Mouse (Mus musculus) intestine, postnatal 0 days (tissue): ENCODE measurements around the gene Kitl. TPM values are rescaled to one million over a fixed set of nuclear protein-coding genes. Genes with fewer than 3 reads are reported as not detected.
A peak's percentile ranks its signal among the peaks of the same experiment; 100 is the strongest.

ENCODE experiments used
- ATAC-seq: fragments of 200-750 bp; cut with Nextera tagmentation; 2 replicates; pipeline ENCODE4 v1.8.0; 2017; ENCODE audit warnings: mild to moderate bottlenecking, moderate TSS enrichment, moderate library complexity
- H3K27ac ChIP-seq: fragments of 300-500 bp; sonication (generic); 2 replicates; pipeline ENCODE4 v1.5.1; 2014; ENCODE audit warnings: mild to moderate bottlenecking, low read depth, low read length, moderate library complexity
- H3K27me3 ChIP-seq: fragments of 300-500 bp; sonication (generic); replicated peaks from 2 replicates; pipeline ENCODE4 v1.6.1; 2014; ENCODE audit warnings: low read length, mixed read lengths; ENCODE audit not compliant: control insufficient read depth, insufficient read depth
- H3K36me3 ChIP-seq: fragments of 300-500 bp; sonication (generic); 2 replicates; pipeline ENCODE4 v1.6.1; 2014; ENCODE audit warnings: mild to moderate bottlenecking, moderate library complexity; ENCODE audit not compliant: control insufficient read depth, insufficient read depth
- H3K4me1 ChIP-seq: fragments of 300-500 bp; sonication (generic); replicated peaks from 2 replicates; pipeline ENCODE4 v1.6.1; 2014; ENCODE audit warnings: antibody characterized with exemption, low read length, mixed read lengths; ENCODE audit not compliant: control insufficient read depth, insufficient read depth
- H3K4me2 ChIP-seq: fragments of 300-500 bp; sonication (generic); replicated peaks from 2 replicates; pipeline ENCODE4 v1.6.1; 2014; ENCODE audit warnings: low read depth, mild to moderate bottlenecking, moderate library complexity
- H3K4me3 ChIP-seq: fragments of 300-500 bp; sonication (generic); 2 replicates; pipeline ENCODE4 v1.5.1; 2014; ENCODE audit warnings: low read depth, low read length
- H3K9ac ChIP-seq: fragments of 300-500 bp; sonication (generic); 2 replicates; pipeline ENCODE4 v1.6.1; 2014; ENCODE audit warnings: mild to moderate bottlenecking, low read depth, low read length
- H3K9me3 ChIP-seq: fragments of 300-500 bp; sonication (generic); 2 replicates; pipeline ENCODE4 v1.6.1; 2016; ENCODE audit warnings: mixed run types; ENCODE audit not compliant: control insufficient read depth
- CTCF ChIP-seq: sonication (generic); IDR thresholded peaks from 2 replicates; pipeline ENCODE4 v1.5.1; 2016; ENCODE audit warnings: low read depth, mild to moderate bottlenecking, control low read depth, antibody characterized with exemption, moderate library complexity
- WGBS: fragments of 180-500 bp; shearing (Covaris S2); extraction: QIAGEN DNeasy Blood & Tissue Kit; methylation state at CpG from one replicate; pipeline ENCODE4 v1.1.7; 2014; 5-methylcytosine and 5-hydroxymethylcytosine counted together
- polyA plus RNA-seq: library from polyadenylated mRNA; unstranded; fragments of >200 nt; fragmentation: Nextera tagmentation; extraction: Ambion mirVana; gene quantifications from 2 replicates; pipeline ENCODE4 v1.2.1, GENCODE M21; 2015

Gene Kitl
- polyA plus RNA-seq, 1 experiment from 2014 or later = 15.8 TPM

DNA sequence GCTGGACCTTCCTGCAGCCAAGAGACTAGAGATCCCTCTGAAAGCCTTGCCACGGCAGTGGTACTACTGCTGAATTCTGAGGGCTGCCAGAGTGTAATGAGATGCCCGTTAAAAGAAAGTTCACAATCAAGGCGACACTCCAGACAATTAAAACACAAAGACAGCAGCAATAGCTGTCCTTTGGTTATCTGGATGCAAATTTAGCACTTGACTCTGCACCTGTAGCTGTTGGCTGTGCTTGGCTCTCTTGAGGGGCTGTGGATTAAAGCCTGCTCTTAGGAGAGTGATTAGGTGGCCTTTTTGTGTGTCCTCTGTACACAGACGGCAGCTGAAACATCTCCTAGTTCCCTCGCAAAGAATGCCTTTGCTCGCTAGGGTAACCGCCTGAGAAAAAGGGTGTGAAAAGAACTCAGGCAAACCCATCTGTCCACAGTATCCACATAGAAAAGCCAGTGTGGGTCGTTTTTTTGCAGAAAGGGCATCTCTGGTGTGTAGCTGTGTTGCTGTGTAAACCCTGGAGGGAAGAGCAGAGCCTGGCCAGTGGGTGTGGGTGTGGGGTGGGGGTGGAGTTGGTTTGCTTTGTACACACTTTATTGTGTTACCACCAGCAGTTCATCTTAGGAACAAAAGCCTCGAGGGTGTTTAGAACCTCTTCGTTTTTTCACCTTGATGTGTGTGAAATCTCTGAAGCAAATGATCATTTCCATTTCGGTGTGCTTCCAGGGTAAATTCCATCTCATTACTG lies 6.8 kb downstream of the Kitl start:
- Histone ChIP-seq H3K9me3 (no peaks in the 10 kb centered on the region), H3K27me3 (no peaks in the 10 kb centered on the region), H3K9ac (no peak overlapping the region), H3K27ac (no peak overlapping the region), H3K4me3 (no peak overlapping the region), H3K36me3 (peaks cover 22% of the 10 kb centered on the region), H3K4me1 (peaks cover 8% of the 10 kb centered on the region; the same call in 1 of the 2 replicates), H3K4me2 (no peak overlapping the region)
- no peak for ATAC-seq
- no peak for TF ChIP-seq CTCF
- 77% methylated on average over 11 of the region's 11 CpGs for WGBS

DNA sequence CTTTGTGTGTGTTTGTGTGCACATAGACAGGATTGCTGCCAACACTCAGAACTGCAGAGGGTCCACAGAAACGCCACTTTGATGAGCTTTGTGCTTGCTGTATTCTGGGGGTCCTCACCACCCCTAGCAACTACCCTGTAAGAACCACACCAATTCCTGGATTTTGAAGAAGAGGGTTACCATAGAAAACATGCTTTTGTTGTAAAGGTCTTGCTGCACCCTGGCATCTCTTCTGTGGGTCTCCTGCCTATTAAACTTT lies 7.3 kb downstream of the Kitl start:
- H3K36me3 ChIP-seq = peaks cover 22% of the 10 kb centered on the region
- H3K27ac ChIP-seq = no peak overlapping the region
- H3K4me2 ChIP-seq = no peak overlapping the region
- ATAC-seq = no peak
- no peaks in the 10 kb centered on the region for H3K9me3 ChIP-seq
- 80% methylated on average over 1 of the region's 1 CpGs for WGBS
- TF ChIP-seq CTCF = no peak
- H3K9ac ChIP-seq = no peak overlapping the region
- H3K27me3 ChIP-seq = no peaks in the 10 kb centered on the region
- H3K4me1 ChIP-seq = 0 out of 2 replicates have a peak, but pooled peaks cover 8% of the 10 kb centered on the region
- H3K4me3 ChIP-seq = no peak overlapping the region

DNA sequence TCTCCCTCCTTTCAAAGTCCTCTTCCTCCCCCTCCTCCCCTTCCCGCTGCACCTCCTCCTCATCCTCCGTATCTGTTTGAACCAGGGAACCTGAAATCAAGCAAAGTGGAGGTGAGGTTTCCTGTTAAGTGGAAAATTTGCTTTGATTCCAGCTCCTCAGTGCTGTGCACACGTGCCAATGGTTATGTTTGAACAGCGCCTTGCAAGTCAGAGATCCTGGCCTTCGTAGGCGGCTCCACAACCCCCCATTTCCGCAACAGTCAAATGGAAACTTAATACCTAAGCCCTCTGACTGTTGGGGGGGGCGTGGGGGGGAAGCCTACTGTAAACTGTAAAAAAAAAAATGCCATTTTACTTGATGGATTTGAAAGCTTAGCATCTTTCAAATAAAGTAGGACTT lies 10.2 kb downstream of the Kitl start:
- no peaks in the 10 kb centered on the region for H3K27me3 ChIP-seq
- no peak for TF ChIP-seq CTCF
- no peak overlapping the region for H3K4me3 ChIP-seq
- H3K9me3 ChIP-seq = no peaks in the 10 kb centered on the region
- peaks cover 22% of the 10 kb centered on the region for H3K36me3 ChIP-seq
- H3K9ac ChIP-seq = no peak overlapping the region
- ATAC-seq = no peak
- no peak overlapping the region for H3K27ac ChIP-seq
- WGBS = 70% methylated on average over 8 of the region's 8 CpGs
- H3K4me2 ChIP-seq = no peak overlapping the region
- H3K4me1 ChIP-seq = no peaks in the 10 kb centered on the region

DNA sequence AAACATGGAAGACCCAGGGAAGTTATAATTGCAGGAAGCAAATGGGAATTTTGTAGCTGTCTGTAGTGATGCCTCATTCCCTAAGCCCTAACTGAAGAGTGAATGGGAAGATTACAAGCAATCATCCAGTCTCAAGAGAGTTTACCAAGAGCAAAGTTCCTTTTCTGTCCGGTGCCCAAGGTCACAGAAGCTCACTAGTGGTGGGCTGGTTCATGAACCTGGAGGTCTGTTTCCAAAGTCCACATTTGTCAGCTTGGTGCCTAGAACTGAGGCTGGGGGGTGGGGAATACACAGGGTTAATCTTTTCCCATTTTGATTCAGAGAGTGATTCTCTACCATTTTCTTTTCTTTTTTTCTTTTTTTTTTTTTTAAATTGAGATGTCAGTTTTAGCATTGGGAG lies 11.3 kb downstream of the Kitl start:
- Histone ChIP-seq H3K27me3 (no peaks in the 10 kb centered on the region), H3K4me2 (no peak overlapping the region), H3K36me3 (peaks cover 18% of the 10 kb centered on the region), H3K4me3 (no peak overlapping the region), H3K27ac (no peak overlapping the region), H3K9ac (no peak overlapping the region), H3K4me1 (no peaks in the 10 kb centered on the region), H3K9me3 (no peaks in the 10 kb centered on the region)
- no peak for TF ChIP-seq CTCF
- 36% methylated on average over 1 of the region's 1 CpGs for WGBS
- ATAC-seq = no peak

DNA sequence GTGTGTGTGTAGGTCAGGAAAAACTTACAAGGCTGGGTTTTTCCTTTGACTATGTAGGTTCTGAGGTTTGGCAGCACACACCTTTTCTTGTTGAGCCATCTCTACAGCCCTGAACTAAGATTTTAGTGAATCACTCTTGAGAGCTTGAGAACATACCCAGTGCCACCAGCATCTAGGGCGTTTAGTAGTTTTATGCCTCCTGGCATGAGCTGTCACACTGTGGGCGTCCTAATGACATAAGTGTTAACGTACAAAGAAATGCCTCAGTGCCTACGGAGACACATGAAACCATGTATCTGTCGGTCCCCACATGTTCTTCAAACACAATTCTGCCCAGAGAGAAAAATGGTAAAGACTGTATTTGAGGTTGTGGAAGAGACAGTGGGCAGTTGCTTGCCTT lies 15.0 kb downstream of the Kitl start:
- no peak for TF ChIP-seq CTCF
- H3K4me1 ChIP-seq = no peaks in the 10 kb centered on the region
- ATAC-seq = no peak
- no peak overlapping the region for H3K27ac ChIP-seq
- no peaks in the 10 kb centered on the region for H3K9me3 ChIP-seq
- H3K4me3 ChIP-seq = no peak overlapping the region
- 87% methylated on average over 5 of the region's 5 CpGs for WGBS
- no peaks in the 10 kb centered on the region for H3K36me3 ChIP-seq
- no peaks in the 10 kb centered on the region for H3K27me3 ChIP-seq
- H3K4me2 ChIP-seq = no peak overlapping the region
- H3K9ac ChIP-seq = no peak overlapping the region

DNA sequence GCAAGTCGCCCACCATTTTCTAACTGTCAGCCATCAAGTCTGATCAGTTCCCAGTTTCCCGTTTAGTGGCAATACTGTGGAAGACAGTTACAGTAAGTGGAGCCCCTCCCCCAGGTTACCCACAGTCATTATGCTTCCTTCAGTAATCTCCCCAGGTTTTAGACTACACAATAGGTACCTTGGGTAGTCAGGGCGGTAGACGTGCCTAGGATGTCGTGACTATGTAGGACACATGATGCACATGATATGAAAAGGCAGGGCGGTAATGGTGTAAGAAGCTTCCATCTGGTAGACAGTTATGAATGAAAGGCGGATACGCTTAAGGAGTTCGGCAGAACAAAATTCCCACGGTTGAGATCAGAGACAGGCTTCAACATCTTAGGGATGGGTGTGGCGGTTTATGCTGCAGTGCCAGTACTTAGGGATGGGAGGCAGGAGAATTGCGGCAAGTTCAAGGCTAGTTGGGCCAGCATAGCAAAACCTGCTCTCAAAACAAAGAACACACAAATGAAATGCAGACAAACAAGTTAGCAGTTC lies 15.6 kb downstream of the Kitl start:
- ATAC-seq = no peak
- WGBS = 61% methylated on average over 12 of the region's 12 CpGs
- Histone ChIP-seq H3K4me3 (no peak overlapping the region), H3K4me2 (peak overlapping the region; percentile 35; the same call in 1 of the 2 replicates), H3K9me3 (no peaks in the 10 kb centered on the region), H3K27me3 (no peaks in the 10 kb centered on the region), H3K36me3 (no peaks in the 10 kb centered on the region), H3K9ac (no peak overlapping the region), H3K4me1 (no peaks in the 10 kb centered on the region), H3K27ac (no peak overlapping the region)
- TF ChIP-seq CTCF = no peak
